Mouse (Mus musculus): ENCODE results near the gene Mxra7. TPM values are rescaled to one million over a fixed set of nuclear protein-coding genes. Genes with fewer than 3 reads are reported as not detected.
"Not testable (repeated sequence)": the region's sequence is repeated elsewhere in the genome, so short reads cannot be mapped to it uniquely, and the experiment has no call there.

Mxra7 gene
- polyA plus RNA-seq, 1 experiment from 2014 or later = 61.8 TPM

DNA sequence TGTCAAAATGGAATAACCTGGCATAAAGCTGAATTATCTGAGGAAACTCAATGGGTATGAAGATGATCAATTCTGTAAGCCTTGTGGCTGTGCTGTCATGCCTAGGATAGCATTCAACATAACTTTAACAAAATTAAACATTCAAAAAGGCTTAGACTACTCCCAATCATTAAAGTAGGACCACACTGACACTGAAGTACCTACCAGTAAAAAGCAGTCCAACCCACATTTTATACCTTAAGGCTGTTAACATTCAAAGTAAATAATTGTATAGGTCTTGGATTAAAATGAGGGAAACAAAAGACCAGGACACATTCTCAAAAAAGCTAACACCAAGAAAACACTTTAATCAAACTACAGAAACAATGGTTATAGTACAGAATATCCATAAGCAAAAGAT lies 21.7 kb upstream of the Mxra7 start:
- Histone ChIP-seq H3K36me3 (ENCODE audit: control insufficient read depth, insufficient read depth, low read length) (peaks cover 2% of the 10 kb centered on the region; the same call in 1 of the 2 replicates), H3K4me3 (ENCODE audit: low read depth, low read length) (no peak overlapping the region)
- no peak for ATAC-seq (ENCODE audit: low FRiP score)

DNA sequence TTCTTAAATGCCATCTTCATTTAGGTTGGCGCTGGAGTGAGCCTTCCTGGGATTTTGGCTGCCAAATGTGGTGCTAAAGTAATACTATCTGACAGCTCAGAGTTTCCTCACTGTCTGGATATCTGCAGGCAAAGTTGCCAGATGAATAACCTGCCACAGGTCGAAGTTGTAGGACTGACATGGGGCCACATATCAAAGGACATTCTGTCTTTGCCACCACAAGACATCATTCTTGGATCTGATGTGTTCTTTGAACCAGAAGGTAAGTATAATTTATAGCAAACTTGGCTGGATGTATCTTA lies 21.0 kb upstream of the Mxra7 start:
- WGBS = 87% methylated on average over 2 of the region's 2 CpGs
- H3K9ac ChIP-seq (ENCODE audit: low read depth, low read length); H3K4me3 ChIP-seq (ENCODE audit: low read depth, low read length); DNase-seq (ENCODE audit: low spot score); ATAC-seq (ENCODE audit: low FRiP score); H3K4me1 ChIP-seq (replicated peaks; ENCODE audit: control insufficient read depth, insufficient read depth, low read length); H3K4me2 ChIP-seq (replicated peaks; ENCODE audit: low read depth, low read length); H3K36me3 ChIP-seq (ENCODE audit: control insufficient read depth, insufficient read depth, low read length); H3K27ac ChIP-seq (ENCODE audit: low read depth, low read length); H3K27me3 ChIP-seq (ENCODE audit: control insufficient read depth, insufficient read depth, low read length); H3K9me3 ChIP-seq (ENCODE audit: control insufficient read depth, low read length): not testable (repeated sequence)

More for the DNA sequence above, 21.7 kb upstream of the Mxra7 start:
- Histone ChIP-seq H3K9ac (ENCODE audit: low read depth, low read length) (no peak overlapping the region), H3K9me3 (ENCODE audit: control insufficient read depth, low read length) (no peaks in the 10 kb centered on the region), H3K27ac (ENCODE audit: low read depth, low read length) (no peak overlapping the region), H3K27me3 (ENCODE audit: control insufficient read depth, insufficient read depth, low read length) (no peaks in the 10 kb centered on the region), H3K4me2 (replicated peaks; ENCODE audit: low read depth, low read length) (no peak overlapping the region), H3K4me1 (replicated peaks; ENCODE audit: control insufficient read depth, insufficient read depth, low read length) (peaks cover 8% of the 10 kb centered on the region)
- DNase-seq (ENCODE audit: low spot score) = no peak

DNA sequence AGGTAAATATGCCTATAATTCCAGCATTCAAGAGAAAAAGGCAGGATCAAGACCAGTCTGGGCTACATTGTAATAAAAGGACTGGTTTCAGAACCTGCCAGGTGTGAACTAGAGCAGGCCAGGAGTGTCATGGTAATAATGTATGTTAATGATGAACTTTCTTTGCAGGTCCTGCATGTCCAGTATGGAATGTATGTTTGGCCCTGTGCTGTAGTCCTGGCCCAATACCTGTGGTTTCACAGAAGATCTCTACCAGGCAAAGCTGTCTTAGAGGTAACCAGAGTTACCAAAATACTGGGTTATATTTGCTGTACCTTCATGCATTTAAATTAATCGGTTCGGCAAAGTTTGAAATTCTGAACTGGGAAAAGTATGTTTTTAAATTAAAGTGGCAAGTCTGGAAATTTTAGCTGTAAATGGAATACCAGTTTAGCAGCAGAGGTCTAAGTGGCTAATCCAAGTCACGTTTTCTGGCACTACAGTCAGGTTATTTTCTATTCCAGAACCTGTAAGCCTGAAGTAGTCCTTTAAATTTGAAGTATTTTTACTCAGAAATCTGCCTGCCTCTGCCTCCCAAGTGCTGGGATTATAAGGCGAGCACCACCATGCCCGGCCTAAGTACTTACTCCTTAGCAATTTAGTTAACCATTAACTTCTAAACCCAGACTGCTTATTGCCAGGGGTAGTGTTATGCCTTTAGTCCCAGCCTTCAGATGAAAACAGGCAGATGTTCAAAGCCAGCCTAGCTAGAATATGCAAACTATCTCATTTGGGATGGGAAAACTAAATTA lies 20.4 kb upstream of the Mxra7 start:
- peaks cover 2% of the 10 kb centered on the region; the same call in 1 of the 2 replicates for H3K36me3 ChIP-seq (ENCODE audit: control insufficient read depth, insufficient read depth, low read length)
- H3K9me3 ChIP-seq (ENCODE audit: control insufficient read depth, low read length) = no peaks in the 10 kb centered on the region
- H3K9ac ChIP-seq (ENCODE audit: low read depth, low read length) = no peak overlapping the region
- ATAC-seq (ENCODE audit: low FRiP score) (no peak), DNase-seq (ENCODE audit: low spot score) (no peak)
- WGBS = 90% methylated on average over 5 of the region's 5 CpGs
- no peak overlapping the region for H3K4me2 ChIP-seq (replicated peaks; ENCODE audit: low read depth, low read length)
- H3K4me3 ChIP-seq (ENCODE audit: low read depth, low read length) = no peak overlapping the region
- H3K27me3 ChIP-seq (ENCODE audit: control insufficient read depth, insufficient read depth, low read length) = no peaks in the 10 kb centered on the region
- no peak overlapping the region for H3K27ac ChIP-seq (ENCODE audit: low read depth, low read length)
- peaks cover 8% of the 10 kb centered on the region for H3K4me1 ChIP-seq (replicated peaks; ENCODE audit: control insufficient read depth, insufficient read depth, low read length)

DNA sequence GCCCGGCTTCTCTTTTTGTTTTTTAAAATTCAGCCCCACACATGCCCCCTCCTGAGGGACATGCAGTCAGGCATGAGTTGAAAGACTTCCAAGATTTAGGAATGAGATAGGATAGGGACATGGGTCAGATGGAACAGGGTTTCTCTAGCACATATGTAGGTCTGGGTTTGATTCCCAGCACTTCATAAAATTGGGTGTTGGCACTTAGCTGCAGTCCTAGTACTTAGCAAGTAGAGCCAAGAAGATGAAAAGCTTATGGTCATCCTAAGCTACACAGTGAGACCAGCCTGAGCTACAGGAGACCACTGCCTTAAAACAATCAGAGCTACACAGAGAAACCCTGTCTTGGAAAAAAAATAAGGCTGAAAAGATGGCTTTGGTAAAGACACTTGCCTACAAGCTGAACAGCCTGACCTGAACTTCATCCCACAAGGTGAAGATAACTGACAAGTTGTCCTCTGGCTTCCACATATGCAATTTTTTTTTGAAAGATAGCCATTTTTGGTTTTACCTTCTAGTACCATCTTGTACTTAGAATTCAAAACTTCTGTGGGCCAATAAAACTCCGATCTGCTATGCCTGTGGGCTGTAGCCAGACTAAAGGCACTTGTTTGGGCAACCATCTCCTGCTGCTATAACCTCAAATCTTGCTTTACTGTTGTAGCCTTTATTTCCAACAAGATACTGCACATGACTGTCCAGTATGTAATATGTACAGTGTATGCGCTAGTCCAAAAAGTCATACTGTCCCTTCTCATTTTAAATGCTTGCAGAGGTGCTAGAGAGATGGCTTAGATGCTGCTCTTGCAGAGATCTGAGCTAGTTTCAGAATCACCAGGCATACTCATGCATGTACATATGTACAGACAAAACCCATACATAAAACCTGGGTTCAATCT lies 19.6 kb upstream of the Mxra7 start:
- Histone ChIP-seq H3K9me3 (ENCODE audit: control insufficient read depth, low read length) (no peaks in the 10 kb centered on the region), H3K9ac (ENCODE audit: low read depth, low read length) (no peak overlapping the region), H3K4me3 (ENCODE audit: low read depth, low read length) (no peak overlapping the region), H3K36me3 (ENCODE audit: control insufficient read depth, insufficient read depth, low read length) (peaks cover 2% of the 10 kb centered on the region; the same call in 1 of the 2 replicates), H3K27ac (ENCODE audit: low read depth, low read length) (no peak overlapping the region), H3K4me2 (replicated peaks; ENCODE audit: low read depth, low read length) (no peak overlapping the region), H3K27me3 (ENCODE audit: control insufficient read depth, insufficient read depth, low read length) (no peaks in the 10 kb centered on the region), H3K4me1 (replicated peaks; ENCODE audit: control insufficient read depth, insufficient read depth, low read length) (peaks cover 8% of the 10 kb centered on the region)
- DNase-seq (ENCODE audit: low spot score) (no peak), ATAC-seq (ENCODE audit: low FRiP score) (no peak)
- 96% methylated on average over 3 of the region's 3 CpGs for WGBS

DNA sequence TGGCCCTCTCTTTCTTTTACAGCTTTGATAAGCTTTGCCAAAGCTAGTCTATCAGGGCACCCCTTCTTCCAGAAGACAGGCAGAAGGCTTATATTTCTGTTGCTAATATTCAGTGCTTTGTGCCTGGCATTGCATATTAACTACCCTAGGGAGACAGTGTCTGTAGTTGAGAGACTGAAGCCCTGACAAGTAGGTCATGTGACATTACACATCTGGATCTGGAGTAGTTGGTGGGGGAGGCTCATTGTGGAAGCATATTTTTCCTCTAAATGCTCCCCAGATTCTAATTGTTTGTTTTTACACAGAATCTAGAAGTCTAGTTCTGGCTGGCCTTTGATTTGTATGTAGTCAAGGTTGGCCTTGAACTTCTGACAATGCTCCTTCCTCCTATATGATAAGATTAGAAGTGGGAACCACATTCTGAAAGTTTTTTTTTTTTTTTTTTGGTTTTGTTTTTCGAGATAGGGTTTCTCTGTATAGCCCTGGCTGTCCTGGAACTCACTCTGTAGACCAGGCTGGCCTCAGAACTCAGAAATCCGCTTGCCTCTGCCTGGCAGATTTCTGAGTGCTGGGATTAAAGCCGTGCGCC lies 18.8 kb upstream of the Mxra7 start:
- Histone ChIP-seq H3K9ac (ENCODE audit: low read depth, low read length) (no peak overlapping the region), H3K4me2 (replicated peaks; ENCODE audit: low read depth, low read length) (no peak overlapping the region), H3K27ac (ENCODE audit: low read depth, low read length) (no peak overlapping the region), H3K36me3 (ENCODE audit: control insufficient read depth, insufficient read depth, low read length) (peaks cover 2% of the 10 kb centered on the region; the same call in 1 of the 2 replicates), H3K9me3 (ENCODE audit: control insufficient read depth, low read length) (no peaks in the 10 kb centered on the region), H3K27me3 (ENCODE audit: control insufficient read depth, insufficient read depth, low read length) (no peaks in the 10 kb centered on the region), H3K4me3 (ENCODE audit: low read depth, low read length) (no peak overlapping the region), H3K4me1 (replicated peaks; ENCODE audit: control insufficient read depth, insufficient read depth, low read length) (peaks cover 8% of the 10 kb centered on the region)
- ATAC-seq (ENCODE audit: low FRiP score) (no peak), DNase-seq (ENCODE audit: low spot score) (no peak)
- WGBS = 85% methylated on average over 4 of the region's 4 CpGs

DNA sequence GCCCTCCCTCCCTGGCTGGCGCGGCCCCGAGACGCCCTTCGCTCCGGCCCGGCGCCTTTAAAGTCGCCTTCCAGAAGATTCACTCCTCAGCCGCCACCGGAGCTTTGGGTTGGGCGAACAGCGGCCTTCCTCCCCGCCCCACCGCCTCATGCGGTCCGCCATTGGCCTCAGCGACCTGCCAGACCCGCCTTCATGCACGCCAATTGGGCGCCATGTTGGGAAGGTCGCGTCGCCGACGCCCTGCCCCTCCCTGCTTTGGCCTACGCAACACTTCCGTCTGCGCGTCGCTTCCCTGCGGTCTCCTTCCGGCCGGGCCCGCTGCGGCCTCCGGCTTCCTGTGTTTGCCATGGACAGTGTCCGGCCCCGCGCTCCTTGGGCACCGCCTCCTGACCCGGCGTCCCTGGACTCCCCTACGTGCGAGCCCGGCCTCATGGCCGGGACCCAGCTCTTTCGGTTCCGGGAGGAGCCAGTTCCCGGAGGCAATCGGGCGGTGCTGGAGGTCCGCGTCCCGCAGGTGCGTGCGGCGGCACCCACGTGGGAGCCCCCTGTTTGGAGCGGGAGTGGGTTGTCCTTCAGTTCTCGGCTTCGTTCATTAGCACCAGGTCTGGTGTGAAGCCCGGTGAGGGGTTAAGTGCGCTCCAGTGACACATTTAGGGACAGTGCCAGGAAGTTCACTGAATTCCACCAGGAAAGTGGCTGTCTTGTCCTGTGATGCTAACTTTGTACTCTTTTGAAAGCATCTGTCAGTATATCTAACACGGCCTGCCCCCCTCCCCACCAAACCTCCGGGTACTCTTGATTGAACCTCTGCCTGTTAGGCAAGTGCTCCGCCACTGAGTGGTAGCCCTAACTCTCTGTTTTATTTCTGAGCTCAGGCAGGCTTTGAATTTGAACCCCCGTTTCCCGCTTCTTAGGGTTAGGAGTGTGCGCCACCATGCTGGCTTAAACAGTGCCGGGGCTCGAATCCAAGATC lies 15.7 kb upstream of the Mxra7 start, which contains the start of the genes Mettl23 and Jmjd6:
Gene Mettl23 (plus strand): TSS at position 18 of the 973 bp plus-strand sequence.
Gene Jmjd6 (minus strand): TSS at position 189 of the 973 bp plus-strand sequence.
- Histone ChIP-seq H3K4me2 (replicated peaks; ENCODE audit: low read depth, low read length) (peak within 1 kb of the TSS; percentile 69), H3K9ac (ENCODE audit: low read depth, low read length) (peak within 1 kb of the TSS; percentile 86), H3K36me3 (ENCODE audit: control insufficient read depth, insufficient read depth, low read length) (peaks cover 3% of the 10 kb centered on the region; the same call in 1 of the 2 replicates), H3K4me1 (replicated peaks; ENCODE audit: control insufficient read depth, insufficient read depth, low read length) (peaks cover 18% of the 10 kb centered on the region), H3K4me3 (ENCODE audit: low read depth, low read length) (peak within 1 kb of the TSS; percentile 86), H3K27ac (ENCODE audit: low read depth, low read length) (peak within 1 kb of the TSS; percentile 99), H3K9me3 (ENCODE audit: control insufficient read depth, low read length) (no peaks in the 10 kb centered on the region), H3K27me3 (ENCODE audit: control insufficient read depth, insufficient read depth, low read length) (no peaks in the 10 kb centered on the region)
- DNase-seq (ENCODE audit: low spot score) (peak; percentile 95), ATAC-seq (ENCODE audit: low FRiP score) (peak; percentile 95)
- 1% methylated on average over 68 of the region's 72 CpGs for WGBS

DNA sequence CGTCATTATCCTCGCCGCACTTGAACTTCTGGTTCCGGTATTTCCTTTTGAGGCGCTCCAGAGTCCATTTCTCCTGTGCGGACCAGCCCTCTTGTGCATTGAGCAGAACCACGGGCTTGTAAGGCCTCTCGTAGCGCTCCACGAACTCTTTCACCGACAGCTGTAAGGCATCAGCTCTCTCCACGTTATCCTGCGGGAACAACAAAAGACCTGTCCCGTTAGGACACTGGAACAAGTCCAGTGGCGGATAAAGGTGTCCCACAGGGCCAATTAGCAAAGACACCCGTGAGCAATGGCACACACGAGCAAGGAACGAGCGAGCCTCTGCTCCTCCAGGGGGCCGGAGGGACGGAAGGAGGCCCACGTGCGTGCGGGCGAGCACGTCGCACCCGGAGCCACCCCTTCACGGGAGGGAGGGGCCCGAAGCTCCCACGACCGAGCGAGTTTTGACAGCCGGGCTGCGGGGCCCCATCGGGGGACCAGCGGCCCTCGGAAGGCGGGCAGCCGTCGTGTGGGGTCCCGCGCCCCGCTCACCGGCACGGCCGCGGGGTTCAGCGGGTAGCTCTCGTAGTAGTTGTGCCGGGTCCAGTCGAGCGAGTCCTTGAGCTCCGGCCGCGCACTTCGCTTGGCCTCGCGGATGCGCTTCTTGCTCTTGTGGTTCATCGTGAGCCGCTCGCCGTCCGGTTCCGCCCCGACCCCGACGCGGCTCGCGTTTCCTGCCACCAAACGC lies 14.8 kb upstream of the Mxra7 start:
- H3K27ac ChIP-seq (ENCODE audit: low read depth, low read length) = peak overlapping the region; percentile 99
- under 1% methylated on average over 72 of the region's 73 CpGs for WGBS
- peak overlapping the region; percentile 69 for H3K4me2 ChIP-seq (replicated peaks; ENCODE audit: low read depth, low read length)
- peaks cover 10% of the 10 kb centered on the region for H3K36me3 ChIP-seq (ENCODE audit: control insufficient read depth, insufficient read depth, low read length)
- peak overlapping the region; percentile 86 for H3K4me3 ChIP-seq (ENCODE audit: low read depth, low read length)
- H3K4me1 ChIP-seq (replicated peaks; ENCODE audit: control insufficient read depth, insufficient read depth, low read length) = peaks cover 18% of the 10 kb centered on the region
- peak; percentile 67 for ATAC-seq (ENCODE audit: low FRiP score)
- peak; percentile 79 for DNase-seq (ENCODE audit: low spot score)
- no peaks in the 10 kb centered on the region for H3K9me3 ChIP-seq (ENCODE audit: control insufficient read depth, low read length)
- H3K9ac ChIP-seq (ENCODE audit: low read depth, low read length) = peak overlapping the region; percentile 86
- H3K27me3 ChIP-seq (ENCODE audit: control insufficient read depth, insufficient read depth, low read length) = no peaks in the 10 kb centered on the region

Measured in hindbrain, embryonic 11.5 days (tissue).